Mouse (Mus musculus) lung, embryonic 14.5 days (tissue): ENCODE results near the gene Optc. TPM values are rescaled to one million over a fixed set of nuclear protein-coding genes. Genes with fewer than 3 reads are reported as not detected.

Experiments
- ATAC-seq: fragments of 200-750 bp; cut with Nextera tagmentation; 2 replicates; pipeline ENCODE4 v1.8.0; 2017; ENCODE audit warnings: mild to moderate bottlenecking, moderate TSS enrichment, moderate library complexity; ENCODE audit not compliant: insufficient read depth
- DNase-seq: peaks from one replicate; pipeline ENCODE4 v3.0.0-alpha.2; 2015
- H3K27ac ChIP-seq: fragments of 300-500 bp; sonication (generic); 2 replicates; pipeline ENCODE4 v1.5.1; 2014; ENCODE audit warnings: low read depth, mild to moderate bottlenecking, moderate library complexity
- H3K27me3 ChIP-seq: fragments of 300-500 bp; sonication (generic); 2 replicates; pipeline ENCODE4 v1.6.1; 2014; ENCODE audit warnings: low read length, control low read depth; ENCODE audit not compliant: insufficient read depth
- H3K36me3 ChIP-seq: fragments of 300-500 bp; sonication (generic); 2 replicates; pipeline ENCODE4 v1.6.1; 2014; ENCODE audit warnings: control low read depth; ENCODE audit not compliant: insufficient read depth
- H3K4me1 ChIP-seq: fragments of 300-500 bp; sonication (generic); 2 replicates; pipeline ENCODE4 v1.6.1; 2014; ENCODE audit warnings: antibody characterized with exemption, control low read depth; ENCODE audit not compliant: insufficient read depth
- H3K4me2 ChIP-seq: fragments of 300-500 bp; sonication (generic); 2 replicates; pipeline ENCODE4 v1.6.1; 2014; ENCODE audit warnings: mild to moderate bottlenecking
- H3K4me3 ChIP-seq: fragments of 300-500 bp; sonication (generic); 2 replicates; pipeline ENCODE4 v1.5.1; 2014; ENCODE audit warnings: low read depth, low read length
- H3K9ac ChIP-seq: fragments of 300-500 bp; sonication (generic); 2 replicates; pipeline ENCODE4 v1.6.1; 2014
- H3K9me3 ChIP-seq: fragments of 300-500 bp; sonication (generic); 2 replicates; pipeline ENCODE4 v1.6.1; 2016; ENCODE audit warnings: low read depth, low read length, control low read depth
- CTCF ChIP-seq: IDR thresholded peaks from 2 replicates; pipeline ENCODE4 v1.5.1; 2016; ENCODE audit warnings: antibody characterized with exemption, low read depth
- WGBS: fragments of 180-500 bp; shearing (Covaris S2); extraction: QIAGEN DNeasy Blood & Tissue Kit; methylation state at CpG from one replicate; pipeline ENCODE4 v1.1.7; 2014; 5-methylcytosine and 5-hydroxymethylcytosine counted together
- polyA plus RNA-seq: library from polyadenylated mRNA; unstranded; fragments of >200 nt; fragmentation: Nextera tagmentation; extraction: Ambion mirVana; gene quantifications from 2 replicates; pipeline ENCODE4 v1.2.1, GENCODE M21; 2014

The Optc gene
- polyA plus RNA-seq, 1 experiment from 2014 or later = 1.0 TPM

DNA sequence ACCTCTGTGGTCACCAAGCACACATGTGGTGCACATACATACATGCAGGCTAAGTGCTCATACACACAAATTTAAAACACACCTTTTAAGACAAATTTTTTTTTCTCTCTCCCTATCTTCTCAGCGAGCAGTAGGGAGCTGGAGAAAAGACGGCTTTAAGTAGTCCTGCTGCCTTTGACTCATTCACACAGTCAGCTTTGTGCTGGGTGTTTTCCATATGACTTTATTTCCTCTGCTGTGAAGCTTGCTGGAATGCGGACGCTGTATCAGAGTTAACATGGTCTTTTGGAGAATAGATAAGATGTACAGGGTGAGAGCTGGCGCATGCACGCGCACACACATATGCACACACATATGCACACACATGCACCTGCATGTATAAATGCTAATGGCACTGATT lies 2.3 kb upstream of the Optc start:
- TF ChIP-seq CTCF = no peak
- no peak overlapping the region for H3K27ac ChIP-seq
- H3K4me1 ChIP-seq = peaks cover 22% of the 10 kb centered on the region
- no peak overlapping the region for H3K9ac ChIP-seq
- no peak overlapping the region for H3K4me3 ChIP-seq
- no peaks in the 10 kb centered on the region for H3K9me3 ChIP-seq
- DNase-seq (no peak), ATAC-seq (no peak)
- no peaks in the 10 kb centered on the region for H3K36me3 ChIP-seq
- H3K27me3 ChIP-seq = no peaks in the 10 kb centered on the region
- no peak overlapping the region for H3K4me2 ChIP-seq
- WGBS = 82% methylated on average over 7 of the region's 7 CpGs

DNA sequence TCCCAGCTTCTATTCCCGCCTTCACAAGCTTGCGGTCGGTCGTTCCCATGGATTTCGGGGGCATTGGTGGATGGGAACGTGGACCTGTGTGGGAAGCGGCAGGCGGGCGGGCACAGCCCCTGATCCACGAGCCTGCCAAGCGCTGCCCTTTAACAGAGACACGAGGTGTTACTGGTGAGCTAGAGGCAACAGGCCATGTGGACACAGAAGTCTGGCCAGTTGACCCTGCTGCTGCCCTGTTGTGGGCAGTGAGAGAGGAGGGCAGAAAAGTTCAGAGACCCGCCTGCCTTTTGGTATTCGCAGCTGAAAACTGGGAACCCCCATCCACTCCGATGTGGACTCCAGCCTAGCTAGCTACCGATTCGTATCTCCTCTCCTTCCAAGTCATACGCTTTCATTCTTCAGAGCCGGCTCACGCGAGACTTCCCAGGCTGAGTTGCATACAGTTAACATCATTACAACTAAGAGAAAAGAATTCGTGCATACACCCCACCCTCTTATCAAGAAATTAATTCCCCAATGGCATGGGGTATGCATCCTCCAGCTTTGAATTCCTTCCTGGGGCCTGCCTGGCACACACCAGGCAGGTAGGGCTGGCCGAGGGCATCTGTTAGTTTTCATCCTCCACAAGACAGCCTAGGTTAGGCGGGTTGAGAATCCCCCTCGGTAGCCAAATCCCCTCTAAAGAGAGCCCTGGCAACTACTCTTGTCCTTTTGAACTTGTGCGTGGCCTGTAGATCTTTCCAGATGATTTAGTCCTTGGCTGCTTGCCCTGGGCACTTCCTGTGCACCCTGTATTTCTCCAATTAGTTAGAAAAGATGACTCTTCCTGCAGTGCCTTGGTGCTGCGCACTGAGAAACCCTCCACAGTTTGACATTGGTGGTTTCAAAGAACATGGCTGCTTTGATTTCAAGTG lies 1.1 kb upstream of the Optc start:
- peak; percentile 76 for DNase-seq
- H3K4me2 ChIP-seq = peak overlapping the region; percentile 95
- TF ChIP-seq CTCF = no peak
- H3K4me1 ChIP-seq = peaks cover 22% of the 10 kb centered on the region
- ATAC-seq = peak; percentile 19; the same call in 1 of the 2 replicates
- no peaks in the 10 kb centered on the region for H3K36me3 ChIP-seq
- no peaks in the 10 kb centered on the region for H3K9me3 ChIP-seq
- H3K27ac ChIP-seq = peak overlapping the region; percentile 91
- peak overlapping the region; percentile 58 for H3K9ac ChIP-seq
- peak overlapping the region; percentile 42 for H3K4me3 ChIP-seq
- 8% methylated on average over 27 of the region's 27 CpGs for WGBS
- H3K27me3 ChIP-seq = no peaks in the 10 kb centered on the region

DNA sequence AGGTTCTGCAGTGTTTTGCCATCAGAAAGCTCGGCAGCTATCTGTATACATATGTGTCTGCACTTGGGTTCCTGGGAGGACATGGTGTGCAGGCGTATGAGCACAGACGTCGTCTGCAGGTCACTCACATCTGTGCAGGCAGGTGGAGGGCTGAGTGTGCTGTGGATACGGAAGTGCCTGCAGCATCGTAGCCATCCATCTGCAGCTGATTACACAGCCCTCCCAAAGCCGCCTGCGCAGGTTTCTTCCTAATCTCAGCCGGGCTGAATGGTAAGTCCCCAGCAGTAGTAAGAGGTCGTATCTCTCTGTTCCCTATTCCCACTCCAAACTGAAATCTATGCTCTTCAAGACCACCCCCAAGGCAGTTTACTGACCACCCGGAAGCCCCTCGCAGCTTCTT lies 1.4 kb downstream of the Optc start:
- Histone ChIP-seq H3K9ac (no peak overlapping the region), H3K4me1 (peaks cover 22% of the 10 kb centered on the region), H3K9me3 (no peaks in the 10 kb centered on the region), H3K4me3 (no peak overlapping the region), H3K36me3 (no peaks in the 10 kb centered on the region), H3K27ac (no peak overlapping the region), H3K4me2 (no peak overlapping the region), H3K27me3 (no peaks in the 10 kb centered on the region)
- ATAC-seq (no peak), DNase-seq (no peak)
- TF ChIP-seq CTCF = no peak
- 52% methylated on average over 12 of the region's 12 CpGs for WGBS

DNA sequence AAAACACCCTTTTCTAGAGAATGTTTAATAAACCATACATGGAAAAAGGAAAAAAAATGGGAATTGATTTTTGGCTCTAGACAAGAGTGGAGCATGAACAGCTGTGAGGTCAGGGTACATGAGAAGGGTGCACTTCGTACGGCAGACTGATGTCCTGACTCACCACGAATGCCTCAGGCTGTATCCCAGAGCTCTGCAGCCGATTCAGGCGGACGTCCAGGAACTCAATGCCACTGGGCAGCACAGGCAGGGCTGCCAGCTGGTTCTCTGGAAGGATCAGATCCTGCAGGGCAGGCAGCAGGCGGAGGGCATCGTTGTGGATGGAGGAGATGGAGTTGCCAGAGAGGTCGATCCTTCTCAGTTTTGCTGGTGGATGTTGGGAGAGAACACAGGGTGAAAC lies 7.0 kb downstream of the Optc start:
- no peaks in the 10 kb centered on the region for H3K4me1 ChIP-seq
- no peaks in the 10 kb centered on the region for H3K9me3 ChIP-seq
- H3K36me3 ChIP-seq = no peaks in the 10 kb centered on the region
- no peak for DNase-seq
- H3K27me3 ChIP-seq = no peaks in the 10 kb centered on the region
- no peak overlapping the region for H3K27ac ChIP-seq
- WGBS = 72% methylated on average over 9 of the region's 9 CpGs
- no peak overlapping the region for H3K4me3 ChIP-seq
- TF ChIP-seq CTCF = no peak
- ATAC-seq = no peak
- H3K4me2 ChIP-seq = no peak overlapping the region
- no peak overlapping the region for H3K9ac ChIP-seq

DNA sequence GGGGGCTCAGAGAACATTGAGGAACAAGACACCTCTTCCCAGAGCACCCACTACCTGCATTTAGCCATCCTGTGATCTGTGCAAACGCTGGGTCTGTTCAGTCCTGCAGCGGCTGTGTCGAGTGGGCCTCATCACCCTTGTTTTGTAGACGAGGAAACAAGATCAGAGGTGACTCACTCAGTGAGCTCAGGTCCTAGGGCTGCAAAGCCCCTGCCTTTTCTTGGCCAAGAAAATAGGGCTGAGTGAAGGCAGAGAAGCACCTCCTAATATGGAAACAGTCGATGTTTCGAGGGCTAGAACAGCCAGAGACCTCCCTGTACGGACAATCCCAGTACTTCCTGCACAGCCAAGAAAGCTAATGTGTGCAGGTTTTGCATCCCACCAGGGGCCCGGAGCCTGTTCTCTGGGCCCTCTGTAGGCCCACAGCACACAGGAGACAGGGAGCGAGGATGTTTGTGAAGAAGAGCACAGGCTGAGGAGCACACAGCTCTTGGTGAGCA lies 8.7 kb downstream of the Optc start:
- WGBS = 57% methylated on average over 9 of the region's 9 CpGs
- Histone ChIP-seq H3K9me3 (no peaks in the 10 kb centered on the region), H3K4me3 (no peak overlapping the region), H3K4me2 (no peak overlapping the region), H3K36me3 (no peaks in the 10 kb centered on the region), H3K9ac (no peak overlapping the region), H3K4me1 (no peaks in the 10 kb centered on the region), H3K27ac (no peak overlapping the region), H3K27me3 (no peaks in the 10 kb centered on the region)
- DNase-seq = no peak
- TF ChIP-seq CTCF = no peak
- no peak for ATAC-seq

DNA sequence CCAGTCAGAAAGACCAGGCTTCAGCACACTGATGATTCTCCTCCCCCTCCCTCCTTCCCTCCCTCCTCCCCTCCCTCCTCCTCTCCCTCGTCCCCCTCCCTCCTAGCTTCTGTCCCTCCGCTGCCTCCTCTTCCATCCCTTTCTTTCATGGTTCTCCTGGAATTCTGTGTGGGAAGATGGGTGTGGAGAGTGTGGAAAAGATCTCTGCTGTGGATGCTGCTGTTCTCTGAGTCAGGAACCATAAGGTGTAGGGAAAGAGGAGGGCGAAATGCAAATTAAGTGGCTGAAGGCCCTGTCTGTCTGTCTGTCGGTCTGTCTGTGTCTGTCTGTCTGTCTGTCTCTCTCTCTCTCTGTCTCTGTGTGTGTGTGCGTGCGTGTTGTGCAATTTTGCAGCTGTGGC lies 10.5 kb downstream of the Optc start:
- Histone ChIP-seq H3K27ac (no peak overlapping the region), H3K4me3 (no peak overlapping the region), H3K4me1 (peaks cover 10% of the 10 kb centered on the region), H3K9me3 (no peaks in the 10 kb centered on the region), H3K4me2 (no peak overlapping the region), H3K36me3 (no peaks in the 10 kb centered on the region), H3K9ac (no peak overlapping the region), H3K27me3 (no peaks in the 10 kb centered on the region)
- ATAC-seq = no peak
- TF ChIP-seq CTCF = no peak
- DNase-seq = no peak
- 72% methylated on average over 6 of the region's 6 CpGs for WGBS

DNA sequence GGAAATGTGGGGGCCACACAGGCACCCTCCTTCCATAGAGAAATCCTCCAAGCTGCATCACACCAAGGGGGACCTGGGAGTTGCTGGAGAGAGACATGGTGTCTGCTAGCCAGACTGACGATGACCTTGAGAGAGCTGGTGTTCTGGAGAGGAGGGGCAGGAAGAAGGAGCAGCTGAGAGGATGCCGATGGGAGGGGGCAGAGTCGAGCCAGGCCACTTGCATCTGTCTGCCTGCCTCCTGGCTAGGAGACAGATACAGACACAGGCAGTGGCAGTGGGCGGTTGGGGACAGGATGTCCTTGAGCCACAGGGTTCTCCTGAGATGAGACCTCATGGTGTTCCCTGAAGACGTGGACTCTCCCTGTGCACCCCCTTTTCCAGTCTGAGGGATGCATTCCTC lies 16.3 kb downstream of the Optc start:
- Histone ChIP-seq H3K4me3 (no peak overlapping the region), H3K36me3 (no peaks in the 10 kb centered on the region), H3K4me2 (peak overlapping the region; percentile 4; the same call in 1 of the 2 replicates), H3K4me1 (peaks cover 30% of the 10 kb centered on the region), H3K27ac (no peak overlapping the region), H3K9ac (no peak overlapping the region), H3K27me3 (no peaks in the 10 kb centered on the region), H3K9me3 (no peaks in the 10 kb centered on the region)
- TF ChIP-seq CTCF = no peak
- DNase-seq = peak; percentile 62
- WGBS = 5% methylated on average over 5 of the region's 5 CpGs
- ATAC-seq = no peak
